Mouse (Mus musculus): Measurements from ENCODE around the gene Sbno1. TPM values are rescaled to one million over a fixed set of nuclear protein-coding genes. Genes with fewer than 3 reads are reported as not detected.

Sbno1 gene
- polyA plus RNA-seq, 1 experiment: 0.28 TPM

GRCm38 (mm10) chr5:124327510-124328364 lies 98.1 kb downstream of the Sbno1 start, which contains the start of the genes Mphosph9 and 2810006K23Rik:
Mphosph9 (minus strand) TSS chr5:124327972.
2810006K23Rik (plus strand) TSS chr5:124328089.
- Histone ChIP-seq H3K27me3 (ENCODE audit: control insufficient read depth) (no peaks in the 10 kb centered on the region), H3K9me3 (ENCODE audit: control insufficient read depth, low read length) (no peaks in the 10 kb centered on the region), H3K36me3 (ENCODE audit: control insufficient read depth) (peaks cover 19% of the 10 kb centered on the region), H3K4me1 (ENCODE audit: control insufficient read depth) (peaks cover 34% of the 10 kb centered on the region), H3K4me3 (replicated peaks) (peak within 1 kb of the TSS; percentile 72)
- no peak for TF ChIP-seq TAL1 (IDR thresholded peaks at IDR 0.05; ENCODE audit: low read length)
- no peak for TF ChIP-seq GATA1 (IDR thresholded peaks at IDR 0.05; ENCODE audit: low read length)

GRCm38 (mm10) chr5:124326829-124327228 lies 99.0 kb downstream of the Sbno1 start:
- H3K9me3 ChIP-seq (ENCODE audit: control insufficient read depth, low read length): no peaks in the 10 kb centered on the region
- peak overlapping the region; percentile 72 for H3K4me3 ChIP-seq (replicated peaks)
- H3K27me3 ChIP-seq (ENCODE audit: control insufficient read depth): no peaks in the 10 kb centered on the region
- no peak for TF ChIP-seq GATA1 (IDR thresholded peaks at IDR 0.05; ENCODE audit: low read length)
- no peak for TF ChIP-seq TAL1 (IDR thresholded peaks at IDR 0.05; ENCODE audit: low read length)
- peaks cover 26% of the 10 kb centered on the region for H3K36me3 ChIP-seq (ENCODE audit: control insufficient read depth)
- H3K4me1 ChIP-seq (ENCODE audit: control insufficient read depth): peaks cover 34% of the 10 kb centered on the region

Other genes starting within 250 kb of the Sbno1 start
- 0.37 and 0.38 TPM in 2 replicates for gene Pitpnm2, start 176.2 kb downstream of the Sbno1 start, polyA plus RNA-seq (2012)
- gene Mphosph9, start 98.0 kb downstream of the Sbno1 start, polyA plus RNA-seq (2012): 0.28 and 0.32 TPM in 2 replicates
- 0.24 and 0.36 TPM in 2 replicates for gene 2810006K23Rik, start 97.9 kb downstream of the Sbno1 start, polyA plus RNA-seq (2012)
- gene Cdk2ap1, start 62.9 kb downstream of the Sbno1 start, polyA plus RNA-seq (2012): 16.1 and 20.1 TPM in 2 replicates
- gene Kmt5a, start 13.9 kb upstream of the Sbno1 start, polyA plus RNA-seq (2012): 34.4 and 36.1 TPM in 2 replicates
- gene Rilpl2, start 52.4 kb upstream of the Sbno1 start, polyA plus RNA-seq (2012): 0.32 and 0.34 TPM in 2 replicates
- 2.7 and 3.2 TPM in 2 replicates for gene Snrnp35, start 57.1 kb upstream of the Sbno1 start, polyA plus RNA-seq (2012)
- gene Rilpl1, start 105.4 kb upstream of the Sbno1 start, polyA plus RNA-seq (2012): 0.02 and 0.06 TPM in 2 replicates
- 11.7 and 17.6 TPM in 2 replicates for gene Tmed2, start 114.7 kb upstream of the Sbno1 start, polyA plus RNA-seq (2012)
- 0.84 and 0.94 TPM in 2 replicates for gene Ddx55, start 126.9 kb upstream of the Sbno1 start, polyA plus RNA-seq (2012)
- 0.41 and 0.57 TPM in 2 replicates for gene Eif2b1, start 153.1 kb upstream of the Sbno1 start, polyA plus RNA-seq (2012)
- gene Gtf2h3, start 153.1 kb upstream of the Sbno1 start, polyA plus RNA-seq (2012): 0.27 and 0.28 TPM in 2 replicates
- gene Atp6v0a2, start 202.6 kb upstream of the Sbno1 start, polyA plus RNA-seq (2012): 0.63 and 0.65 TPM in 2 replicates